Mouse (Mus musculus): Measurements from ENCODE around the gene Acin1. TPM values are rescaled to one million over a fixed set of nuclear protein-coding genes. Genes with fewer than 3 reads are reported as not detected.

Acin1 gene
- polyA plus RNA-seq, 1 experiment from 2014 or later = 112 TPM

DNA sequence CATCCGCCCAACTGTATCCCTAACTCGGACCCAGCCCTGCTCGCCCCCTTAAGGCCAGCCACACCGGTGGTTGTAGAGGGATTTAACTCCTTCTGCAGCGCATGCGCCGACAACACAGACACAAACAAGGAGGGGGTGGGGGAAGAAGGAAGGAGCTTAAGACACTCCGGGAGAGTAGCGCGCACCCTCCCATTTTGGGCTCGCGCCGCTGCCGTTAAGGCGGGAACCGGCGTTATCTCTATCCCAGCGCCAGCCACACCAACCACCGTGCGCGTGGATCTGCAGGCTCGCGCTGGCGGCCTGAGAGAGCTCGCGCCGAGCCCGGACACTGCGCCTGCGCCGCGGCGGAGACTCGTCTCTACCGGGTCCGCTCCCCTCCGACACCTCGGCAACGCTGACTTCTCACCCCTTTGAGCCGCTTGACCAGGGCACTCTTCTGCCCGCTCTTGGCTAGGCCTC, 639 bp downstream of the Acin1 start, which contains the start of gene 1700123O20Rik:
TSS of gene 1700123O20Rik (plus strand) at position 154 of the 459 bp plus-strand sequence.
- 1% methylated on average over 40 of the region's 41 CpGs for WGBS
- Histone ChIP-seq H3K9me3 (ENCODE audit: control insufficient read depth, low read length) (no peaks in the 10 kb centered on the region), H3K9ac (ENCODE audit: low read length) (peak within 1 kb of the TSS; percentile 96), H3K27me3 (replicated peaks; ENCODE audit: control insufficient read depth, insufficient read depth, low read length) (no peaks in the 10 kb centered on the region), H3K27ac (ENCODE audit: low read depth) (peak within 1 kb of the TSS; percentile 95), H3K36me3 (ENCODE audit: control insufficient read depth, insufficient read depth, low read length) (peaks cover 53% of the 10 kb centered on the region), H3K4me3 (ENCODE audit: low read depth, low read length) (peak within 1 kb of the TSS; percentile 88), H3K4me1 (replicated peaks; ENCODE audit: control insufficient read depth, insufficient read depth, low read length) (peaks cover 13% of the 10 kb centered on the region), H3K4me2 (ENCODE audit: low read length) (peak within 1 kb of the TSS; percentile 77)
- ATAC-seq (replicated peaks; ENCODE audit: low FRiP score, low TSS enrichment, low read depth) = peak; percentile 82
- no peak for DNase-seq (ENCODE audit: low spot score)

GRCm38 (mm10) chr14:54685471-54685870, 1.3 kb downstream of the Acin1 start:
- WGBS = 9% methylated on average over 8 of the region's 8 CpGs
- Histone ChIP-seq H3K27me3 (replicated peaks; ENCODE audit: control insufficient read depth, insufficient read depth, low read length) (no peaks in the 10 kb centered on the region), H3K9me3 (ENCODE audit: control insufficient read depth, low read length) (no peaks in the 10 kb centered on the region), H3K4me2 (ENCODE audit: low read length) (peak overlapping the region; percentile 77), H3K4me3 (ENCODE audit: low read depth, low read length) (peak overlapping the region; percentile 88), H3K4me1 (replicated peaks; ENCODE audit: control insufficient read depth, insufficient read depth, low read length) (peaks cover 13% of the 10 kb centered on the region), H3K27ac (ENCODE audit: low read depth) (no peak overlapping the region), H3K9ac (ENCODE audit: low read length) (peak overlapping the region; percentile 96), H3K36me3 (ENCODE audit: control insufficient read depth, insufficient read depth, low read length) (peaks cover 47% of the 10 kb centered on the region)
- ATAC-seq (replicated peaks; ENCODE audit: low FRiP score, low TSS enrichment, low read depth) = no peak
- DNase-seq (ENCODE audit: low spot score) = no peak

DNA sequence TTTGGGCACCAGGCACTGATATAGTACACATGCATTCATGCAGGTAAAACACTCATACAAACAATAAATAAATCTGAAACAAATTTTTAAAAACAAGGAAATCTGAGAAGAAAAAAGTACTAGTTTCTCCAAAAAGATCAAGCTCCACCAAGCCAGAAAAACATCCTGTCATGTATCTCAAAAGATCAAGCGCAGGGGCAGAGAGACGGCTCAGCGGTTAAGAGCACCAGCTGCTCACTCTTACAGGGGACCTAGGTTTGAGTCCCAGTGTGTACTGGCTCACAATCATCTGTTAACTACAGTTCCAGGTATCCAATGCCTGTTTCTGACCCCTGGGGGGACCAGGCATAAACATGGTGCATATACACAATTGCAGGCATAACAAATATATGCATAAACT, 4.3 kb downstream of the Acin1 start:
- H3K9me3 ChIP-seq (ENCODE audit: control insufficient read depth, low read length) = no peaks in the 10 kb centered on the region
- H3K27me3 ChIP-seq (replicated peaks; ENCODE audit: control insufficient read depth, insufficient read depth, low read length) = no peaks in the 10 kb centered on the region
- peaks cover 48% of the 10 kb centered on the region for H3K36me3 ChIP-seq (ENCODE audit: control insufficient read depth, insufficient read depth, low read length)
- DNase-seq (ENCODE audit: low spot score) (no peak), ATAC-seq (replicated peaks; ENCODE audit: low FRiP score, low TSS enrichment, low read depth) (no peak)
- H3K4me3 ChIP-seq (ENCODE audit: low read depth, low read length) = no peak overlapping the region
- peaks cover 7% of the 10 kb centered on the region; the same call in 1 of the 2 replicates for H3K4me1 ChIP-seq (replicated peaks; ENCODE audit: control insufficient read depth, insufficient read depth, low read length)
- H3K9ac ChIP-seq (ENCODE audit: low read length) = no peak overlapping the region
- H3K27ac ChIP-seq (ENCODE audit: low read depth) = no peak overlapping the region
- WGBS = 87% methylated on average over 3 of the region's 3 CpGs
- no peak overlapping the region for H3K4me2 ChIP-seq (ENCODE audit: low read length)

GRCm38 (mm10) chr14:54678657-54679304, 8.0 kb downstream of the Acin1 start:
- no peak overlapping the region for H3K4me2 ChIP-seq (ENCODE audit: low read length)
- no peak overlapping the region for H3K27ac ChIP-seq (ENCODE audit: low read depth)
- peaks cover 78% of the 10 kb centered on the region for H3K36me3 ChIP-seq (ENCODE audit: control insufficient read depth, insufficient read depth, low read length)
- no peak overlapping the region for H3K9ac ChIP-seq (ENCODE audit: low read length)
- no peak for ATAC-seq (replicated peaks; ENCODE audit: low FRiP score, low TSS enrichment, low read depth)
- no peaks in the 10 kb centered on the region for H3K27me3 ChIP-seq (replicated peaks; ENCODE audit: control insufficient read depth, insufficient read depth, low read length)
- H3K4me1 ChIP-seq (replicated peaks; ENCODE audit: control insufficient read depth, insufficient read depth, low read length) = no peaks in the 10 kb centered on the region
- no peak for DNase-seq (ENCODE audit: low spot score)
- WGBS = 79% methylated on average over 16 of the region's 16 CpGs
- no peak overlapping the region for H3K4me3 ChIP-seq (ENCODE audit: low read depth, low read length)
- H3K9me3 ChIP-seq (ENCODE audit: control insufficient read depth, low read length) = no peaks in the 10 kb centered on the region

DNA sequence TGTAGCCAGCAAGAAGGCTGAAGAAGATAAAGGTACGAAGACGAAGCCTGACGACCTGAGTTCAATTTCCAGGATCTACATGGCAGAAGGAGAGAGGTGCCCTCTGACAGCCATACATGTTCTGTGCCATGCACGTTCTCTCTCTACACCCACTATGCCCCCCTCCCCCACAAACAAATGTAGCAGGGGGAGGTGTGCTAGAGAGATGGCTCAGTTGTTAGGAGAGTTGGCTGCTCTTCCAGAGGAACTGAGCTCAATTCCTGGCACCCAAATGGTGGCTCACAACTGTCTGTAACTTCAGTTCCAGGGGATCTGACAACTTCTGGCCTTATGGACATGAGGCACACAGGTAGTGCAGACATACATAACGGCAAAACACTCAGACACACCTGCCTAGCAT, 10.4 kb downstream of the Acin1 start:
- Histone ChIP-seq H3K4me2 (ENCODE audit: low read length) (no peak overlapping the region), H3K27ac (ENCODE audit: low read depth) (no peak overlapping the region), H3K36me3 (ENCODE audit: control insufficient read depth, insufficient read depth, low read length) (peaks cover 74% of the 10 kb centered on the region), H3K4me3 (ENCODE audit: low read depth, low read length) (no peak overlapping the region), H3K9ac (ENCODE audit: low read length) (no peak overlapping the region), H3K27me3 (replicated peaks; ENCODE audit: control insufficient read depth, insufficient read depth, low read length) (no peaks in the 10 kb centered on the region), H3K9me3 (ENCODE audit: control insufficient read depth, low read length) (no peaks in the 10 kb centered on the region), H3K4me1 (replicated peaks; ENCODE audit: control insufficient read depth, insufficient read depth, low read length) (no peaks in the 10 kb centered on the region)
- DNase-seq (ENCODE audit: low spot score) = no peak
- WGBS = 92% methylated on average over 5 of the region's 5 CpGs
- ATAC-seq (replicated peaks; ENCODE audit: low FRiP score, low TSS enrichment, low read depth) = no peak

GRCm38 (mm10) chr14:54674317-54674716, 12.4 kb downstream of the Acin1 start:
- no peaks in the 10 kb centered on the region for H3K4me1 ChIP-seq (replicated peaks; ENCODE audit: control insufficient read depth, insufficient read depth, low read length)
- peaks cover 77% of the 10 kb centered on the region for H3K36me3 ChIP-seq (ENCODE audit: control insufficient read depth, insufficient read depth, low read length)
- H3K4me3 ChIP-seq (ENCODE audit: low read depth, low read length) = no peak overlapping the region
- H3K27ac ChIP-seq (ENCODE audit: low read depth) = no peak overlapping the region
- 79% methylated on average over 2 of the region's 2 CpGs for WGBS
- no peak for ATAC-seq (replicated peaks; ENCODE audit: low FRiP score, low TSS enrichment, low read depth)
- H3K4me2 ChIP-seq (ENCODE audit: low read length) = no peak overlapping the region
- H3K9ac ChIP-seq (ENCODE audit: low read length) = no peak overlapping the region
- DNase-seq (ENCODE audit: low spot score) = no peak
- H3K9me3 ChIP-seq (ENCODE audit: control insufficient read depth, low read length) = no peaks in the 10 kb centered on the region
- H3K27me3 ChIP-seq (replicated peaks; ENCODE audit: control insufficient read depth, insufficient read depth, low read length) = no peaks in the 10 kb centered on the region

DNA sequence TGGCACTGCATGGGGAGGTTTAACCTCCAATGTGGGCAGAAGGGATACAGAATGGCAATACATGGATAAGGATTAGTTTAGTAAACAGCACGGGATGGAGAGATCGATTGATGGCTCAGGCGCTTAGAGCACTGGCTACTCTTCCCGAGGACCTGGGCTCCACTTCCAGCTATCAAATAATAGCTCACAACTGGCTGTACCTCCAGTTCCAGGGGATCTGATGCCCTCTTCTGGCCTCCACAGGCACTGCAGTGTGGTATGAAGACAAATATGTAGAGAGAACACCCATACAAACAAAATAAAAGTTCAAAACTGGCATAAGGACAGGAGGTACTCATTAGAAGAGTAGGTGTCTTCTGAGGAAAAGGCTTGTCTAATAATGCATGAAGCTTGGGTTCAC, 17.4 kb downstream of the Acin1 start:
- Histone ChIP-seq H3K36me3 (ENCODE audit: control insufficient read depth, insufficient read depth, low read length) (peaks cover 72% of the 10 kb centered on the region), H3K27me3 (replicated peaks; ENCODE audit: control insufficient read depth, insufficient read depth, low read length) (no peaks in the 10 kb centered on the region), H3K4me1 (replicated peaks; ENCODE audit: control insufficient read depth, insufficient read depth, low read length) (no peaks in the 10 kb centered on the region), H3K9ac (ENCODE audit: low read length) (no peak overlapping the region), H3K4me3 (ENCODE audit: low read depth, low read length) (no peak overlapping the region), H3K4me2 (ENCODE audit: low read length) (no peak overlapping the region), H3K9me3 (ENCODE audit: control insufficient read depth, low read length) (no peaks in the 10 kb centered on the region), H3K27ac (ENCODE audit: low read depth) (no peak overlapping the region)
- ATAC-seq (replicated peaks; ENCODE audit: low FRiP score, low TSS enrichment, low read depth) = no peak
- peak; percentile 63 for DNase-seq (ENCODE audit: low spot score)
- WGBS = 84% methylated on average over 4 of the region's 4 CpGs

- Histone ChIP-seq H3K4me1 (replicated peaks; ENCODE audit: control insufficient read depth, insufficient read depth, low read length) (no peaks in the 10 kb centered on the region), H3K36me3 (ENCODE audit: control insufficient read depth, insufficient read depth, low read length) (peaks cover 93% of the 10 kb centered on the region), H3K27me3 (replicated peaks; ENCODE audit: control insufficient read depth, insufficient read depth, low read length) (no peaks in the 10 kb centered on the region), H3K9me3 (ENCODE audit: control insufficient read depth, low read length) (no peaks in the 10 kb centered on the region), H3K4me3 (ENCODE audit: low read depth, low read length) (no peak overlapping the region), H3K27ac (ENCODE audit: low read depth) (no peak overlapping the region), H3K4me2 (ENCODE audit: low read length) (no peak overlapping the region), H3K9ac (ENCODE audit: low read length) (no peak overlapping the region)
- DNase-seq (ENCODE audit: low spot score) (no peak), ATAC-seq (replicated peaks; ENCODE audit: low FRiP score, low TSS enrichment, low read depth) (no peak)
- 89% methylated on average over 10 of the region's 10 CpGs for WGBS
Measured at GRCm38 (mm10) chr14:54664477-54665222, 22.1 kb downstream of the Acin1 start.
